Comparison of ENCODE assay signal across 11 mouse cellular contexts in genomic region chr13:20473641-20474078, GRCm38 (mm10).
A peak's percentile ranks its signal among the peaks of the same experiment; 100 is the strongest.
DNase-seq lines count a peak whose midpoint lies in the region; ATAC-seq lines count a peak whose summit lies in the region.
"Had no signal": no experiment of that assay in that cellular context is flagged by ENCODE, and none has a peak within 500 bp of the region (broad histone marks: within the 10 kb centered on the region; RNA-seq: fewer than 3 reads in every experiment).

No protein-coding gene starts in this region.

- no peak overlapping the region for H3K4me3 ChIP-seq in heart, embryonic 12.5 days
- peak overlapping the region; percentile 57 for H3K4me3 ChIP-seq in forebrain, embryonic 16.5 days (replicated peaks; ENCODE audit: low read length)
- H3K4me3 ChIP-seq in midbrain, embryonic 13.5 days (replicated peaks) = peak overlapping the region; percentile 62
- H3K4me3 ChIP-seq: heart, embryonic 15.5 days had no signal

- 0 out of 2 replicates have a peak overlapping the region, but pooled peaks have one; percentile 5 for H3K9ac ChIP-seq in heart, embryonic 12.5 days
- H3K9ac ChIP-seq in forebrain, embryonic 16.5 days (replicated peaks; ENCODE audit: low read depth, low read length) = peak overlapping the region; percentile 63
- H3K9ac ChIP-seq in midbrain, embryonic 13.5 days (replicated peaks) = peak overlapping the region; percentile 75
- H3K9ac ChIP-seq: heart, embryonic 15.5 days; liver, postnatal 0 days had no signal

- H3K36me3 ChIP-seq in heart, embryonic 12.5 days = no peaks in the 10 kb centered on the region
- no peaks in the 10 kb centered on the region for H3K36me3 ChIP-seq in forebrain, embryonic 16.5 days (ENCODE audit: control insufficient read depth, insufficient read depth)
- no peaks in the 10 kb centered on the region for H3K36me3 ChIP-seq in midbrain, embryonic 13.5 days
- H3K36me3 ChIP-seq: heart, embryonic 15.5 days had no signal

- H3K27me3 ChIP-seq in heart, embryonic 12.5 days (replicated peaks) = no peaks in the 10 kb centered on the region
- H3K27me3 ChIP-seq in forebrain, embryonic 16.5 days (replicated peaks; ENCODE audit: control insufficient read depth, insufficient read depth, low read length) = no peaks in the 10 kb centered on the region
- H3K27me3 ChIP-seq in midbrain, embryonic 13.5 days = no peaks in the 10 kb centered on the region
- H3K27me3 ChIP-seq: heart, embryonic 15.5 days had no signal

- no peak overlapping the region for H3K4me2 ChIP-seq in heart, embryonic 12.5 days
- H3K4me2 ChIP-seq in forebrain, embryonic 16.5 days (ENCODE audit: low read length) = peak overlapping the region; percentile 79
- H3K4me2 ChIP-seq in midbrain, embryonic 13.5 days (replicated peaks) = peak overlapping the region; percentile 78
- H3K4me2 ChIP-seq: heart, embryonic 15.5 days had no signal

- DNase-seq in heart, adult 18-20 months = no peak
- peak; percentile 41 to 53 for DNase-seq in cerebellum, postnatal 25 days
- no peak for DNase-seq in lung, postnatal 14 days
- DNase-seq in urinary bladder, postnatal 36 days (ENCODE audit: low spot score in 2 of 2) = no peak
- no peak for DNase-seq in ovary, postnatal 10 days (ENCODE audit: low spot score)
- DNase-seq: liver, postnatal 0 days; thymus, postnatal 14 days had no signal

- peaks cover 16% of the 10 kb centered on the region for H3K4me1 ChIP-seq in heart, embryonic 12.5 days (replicated peaks)
- peaks cover 25% of the 10 kb centered on the region for H3K4me1 ChIP-seq in forebrain, embryonic 16.5 days (replicated peaks; ENCODE audit: control insufficient read depth, insufficient read depth, low read length)
- peaks cover 39% of the 10 kb centered on the region for H3K4me1 ChIP-seq in midbrain, embryonic 13.5 days (replicated peaks)

- ATAC-seq in heart, embryonic 12.5 days (ENCODE audit: insufficient number of reproducible peaks, low FRiP score) = no peak
- no peak for ATAC-seq in forebrain, embryonic 16.5 days
- no peak for ATAC-seq in midbrain, embryonic 13.5 days
- ATAC-seq: liver, postnatal 0 days had no signal

- H3K27ac ChIP-seq in heart, embryonic 12.5 days (ENCODE audit: poor library complexity, severe bottlenecking) = no peak overlapping the region
- H3K27ac ChIP-seq in forebrain, embryonic 16.5 days (ENCODE audit: low read length) = peak overlapping the region; percentile 91
- H3K27ac ChIP-seq in midbrain, embryonic 13.5 days = peak overlapping the region; percentile 88
- H3K27ac ChIP-seq: heart, embryonic 15.5 days had no signal

- H3K9me3 ChIP-seq in heart, embryonic 12.5 days (replicated peaks) = no peaks in the 10 kb centered on the region
- no peaks in the 10 kb centered on the region for H3K9me3 ChIP-seq in forebrain, embryonic 16.5 days (ENCODE audit: control insufficient read depth, low read length)
- H3K9me3 ChIP-seq in midbrain, embryonic 13.5 days = no peaks in the 10 kb centered on the region
- H3K9me3 ChIP-seq: heart, embryonic 15.5 days had no signal

- 74% methylated on average over 7 of the region's 7 CpGs for WGBS in heart, embryonic 12.5 days
- WGBS in forebrain, embryonic 16.5 days = 46% methylated on average over 7 of the region's 7 CpGs
- WGBS in midbrain, embryonic 13.5 days = 41% methylated on average over 7 of the region's 7 CpGs

Comparison
In these comparisons a context has a peak if more than half of its experiments do, and no peak if none do; other contexts are left out.
1. H3K9ac ChIP-seq: peak in every context shown above with its lines; median percentile 75 in midbrain, embryonic 13.5 days; 63 in forebrain, embryonic 16.5 days; 5 in heart, embryonic 12.5 days.
2. DNase-seq: peak in cerebellum, postnatal 25 days (2 of 2); none in heart, adult 18-20 months (0 of 2), lung, postnatal 14 days (single experiment), urinary bladder, postnatal 36 days (0 of 2) and ovary, postnatal 10 days (single experiment).